Mouse (Mus musculus) cerebellum, adult 11 months (tissue): ENCODE measurements around the gene Lyplal1.

Experiments
- DNase-seq: peaks from one replicate; pipeline ENCODE4 v3.0.0; 2022

The Lyplal1 gene

GRCm38 (mm10) chr1:186116701-186117488, at the start of gene Lyplal1:
Lyplal1 (minus strand) TSS chr1:186117310.
- peak; percentile 96 for DNase-seq

GRCm38 (mm10) chr1:186163616-186164015, 46.5 kb upstream of the Lyplal1 start:
- DNase-seq, result no peak

GRCm38 (mm10) chr1:186163206-186163605, 46.1 kb upstream of the Lyplal1 start:
- DNase-seq, result no peak

GRCm38 (mm10) chr1:186150376-186150775, 33.3 kb upstream of the Lyplal1 start:
- DNase-seq, result no peak

- no peak for DNase-seq
Observed at GRCm38 (mm10) chr1:186145444-186145843, 28.3 kb upstream of the Lyplal1 start.

GRCm38 (mm10) chr1:186140191-186140590, 23.1 kb upstream of the Lyplal1 start:
- no peak for DNase-seq

GRCm38 (mm10) chr1:186137873-186138272, 20.8 kb upstream of the Lyplal1 start:
- no peak for DNase-seq

GRCm38 (mm10) chr1:186136636-186137380, 19.7 kb upstream of the Lyplal1 start:
- no peak for DNase-seq

- no peak for DNase-seq
Observed at GRCm38 (mm10) chr1:186131465-186131864, 14.4 kb upstream of the Lyplal1 start.

GRCm38 (mm10) chr1:186128940-186129339, 11.8 kb upstream of the Lyplal1 start:
- DNase-seq, result no peak

GRCm38 (mm10) chr1:186126313-186126862, 9.3 kb upstream of the Lyplal1 start:
- no peak for DNase-seq

- no peak for DNase-seq
Observed at GRCm38 (mm10) chr1:186123690-186124089, 6.6 kb upstream of the Lyplal1 start.

GRCm38 (mm10) chr1:186119856-186120255, 2.7 kb upstream of the Lyplal1 start:
- no peak for DNase-seq

- DNase-seq, result no peak
Observed at GRCm38 (mm10) chr1:186116086-186116600, 967 bp downstream of the Lyplal1 start.

GRCm38 (mm10) chr1:186102313-186102712, 14.8 kb downstream of the Lyplal1 start:
- DNase-seq, result no peak

- DNase-seq, result no peak
Observed at GRCm38 (mm10) chr1:186066266-186066897, 50.7 kb downstream of the Lyplal1 start.

- DNase-seq, result no peak
Observed at GRCm38 (mm10) chr1:186060041-186060440, 57.1 kb downstream of the Lyplal1 start.

- no peak for DNase-seq
Observed at GRCm38 (mm10) chr1:186054227-186054626, 62.9 kb downstream of the Lyplal1 start.

- no peak for DNase-seq
Observed at GRCm38 (mm10) chr1:186053280-186054043, 63.6 kb downstream of the Lyplal1 start.

GRCm38 (mm10) chr1:186043709-186044452, 73.2 kb downstream of the Lyplal1 start:
- no peak for DNase-seq

GRCm38 (mm10) chr1:186041841-186042240, 75.3 kb downstream of the Lyplal1 start:
- no peak for DNase-seq
